Mouse (Mus musculus): ENCODE data around the gene Wtap. TPM values are rescaled to one million over a fixed set of nuclear protein-coding genes. Genes with fewer than 3 reads are reported as not detected.
"Not testable (repeated sequence)": the region's sequence is repeated elsewhere in the genome, so short reads cannot be mapped to it uniquely, and the experiment has no call there.

Gene Wtap
- total RNA-seq, 2 experiments from 2014 or later: 51.2 to 58.4 TPM

DNA sequence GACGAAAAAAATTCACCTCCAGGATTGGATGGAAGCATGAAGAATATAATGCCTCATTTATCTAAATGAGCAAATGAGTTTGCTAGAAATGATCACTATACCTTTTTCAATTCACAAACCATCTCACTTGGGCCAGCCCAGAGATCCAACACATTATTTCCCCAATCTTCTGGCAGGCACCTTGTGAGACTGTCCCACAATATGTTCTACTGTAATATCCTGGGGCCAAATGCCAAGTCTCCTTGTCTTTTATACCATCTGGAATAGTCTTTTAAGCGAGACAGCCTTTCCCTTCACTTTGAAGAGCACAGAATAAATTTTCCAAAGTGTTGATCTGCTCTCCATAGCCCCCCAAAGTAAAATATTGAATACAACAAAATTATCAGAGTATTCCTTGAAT, 20.1 kb downstream of the Wtap start:
- no peak for DNase-seq (ENCODE audit: low spot score in 2 of 2)

DNA sequence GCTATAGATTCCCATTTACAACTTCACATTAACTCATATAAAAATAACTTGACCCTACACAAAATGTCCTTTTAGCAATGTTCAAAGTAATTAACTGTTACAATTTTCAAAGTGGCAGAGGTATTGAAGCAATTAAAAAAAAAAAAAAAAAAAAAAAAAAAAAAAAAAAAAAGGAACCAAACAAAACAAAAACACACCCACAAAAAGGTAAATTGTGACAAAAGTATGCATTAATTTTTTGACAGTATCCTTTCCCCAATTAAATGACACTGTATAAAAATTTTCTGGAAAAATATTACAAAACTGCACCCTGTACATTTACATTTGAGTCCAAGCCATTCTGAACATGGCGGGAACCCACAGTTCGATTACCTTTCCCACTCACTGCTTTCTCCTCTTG, 26.8 kb downstream of the Wtap start:
- no peak for DNase-seq (ENCODE audit: low spot score in 2 of 2)

DNA sequence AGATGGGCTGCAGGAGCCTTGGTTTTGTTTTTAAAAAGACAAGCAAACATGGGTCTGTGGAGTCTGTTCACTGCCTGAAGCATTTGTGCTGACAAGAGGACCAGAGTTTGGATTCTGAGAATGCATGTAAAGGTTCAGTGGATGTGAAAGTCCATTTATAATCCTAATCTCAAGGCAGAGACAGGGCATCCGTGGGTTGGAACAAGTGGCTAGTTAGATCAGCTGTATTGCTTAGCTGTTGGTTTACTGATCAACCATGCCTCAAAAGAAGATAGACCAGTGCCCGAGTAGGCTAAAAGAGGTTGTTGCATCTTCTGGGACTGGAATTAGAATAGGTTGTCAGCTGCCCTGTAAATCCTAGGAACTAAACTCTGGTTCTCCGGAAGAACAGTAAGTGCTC, 30.5 kb downstream of the Wtap start:
- no peak for DNase-seq (ENCODE audit: low spot score in 2 of 2)

DNA sequence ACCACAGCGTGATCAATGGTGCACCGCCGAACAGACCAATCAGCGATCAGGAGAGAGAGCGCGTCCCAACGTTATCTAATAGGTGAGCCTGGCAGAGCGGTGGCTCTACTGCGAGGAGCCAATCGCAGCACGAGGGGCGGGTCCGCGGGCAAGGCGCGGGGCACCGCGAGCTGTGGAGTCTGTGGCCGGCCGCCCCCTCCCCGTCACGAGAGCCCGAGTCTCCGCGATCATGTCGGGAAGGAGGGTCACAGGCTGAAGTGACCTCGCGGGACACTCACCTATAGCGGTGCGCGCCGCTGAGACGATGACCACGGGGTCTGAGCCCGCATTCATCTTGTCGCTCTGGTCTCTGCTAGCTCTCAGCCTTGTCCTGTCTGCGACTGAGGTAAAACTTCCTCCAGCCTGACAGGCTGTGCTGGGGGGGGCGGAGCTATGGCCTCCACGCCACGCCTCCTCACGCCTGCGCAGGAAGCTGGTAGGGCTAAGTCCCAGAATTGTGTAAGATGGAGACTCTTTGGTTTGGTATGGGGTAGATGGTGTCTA, 33.6 kb downstream of the Wtap start, which contains the start of gene Acat2:
TSS of gene Acat2 (minus strand) at position 417 of the 543 bp plus-strand sequence.
- peak; percentile 86 to 94 for DNase-seq (ENCODE audit: low spot score in 2 of 2)

DNA sequence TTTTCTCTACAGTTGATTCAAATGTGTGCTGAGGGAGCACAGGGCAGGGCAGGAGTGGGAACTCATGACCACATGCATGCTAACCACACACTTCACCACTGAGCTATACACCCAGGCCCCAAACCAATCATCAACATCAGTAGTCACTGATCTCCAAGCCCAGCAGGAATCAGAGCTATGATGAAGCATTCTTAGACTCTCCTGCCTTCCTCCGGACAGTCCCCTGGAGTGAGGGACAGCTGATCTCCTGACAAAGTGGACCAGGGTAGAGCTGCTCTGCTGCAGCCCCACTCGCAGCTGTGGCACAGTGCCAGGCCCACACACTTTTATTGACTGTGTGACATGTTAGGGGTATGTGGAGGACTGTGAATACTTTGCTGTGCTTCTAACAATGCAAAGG, 34.6 kb downstream of the Wtap start:
- not testable (repeated sequence) for DNase-seq (ENCODE audit: low spot score in 2 of 2)

DNA sequence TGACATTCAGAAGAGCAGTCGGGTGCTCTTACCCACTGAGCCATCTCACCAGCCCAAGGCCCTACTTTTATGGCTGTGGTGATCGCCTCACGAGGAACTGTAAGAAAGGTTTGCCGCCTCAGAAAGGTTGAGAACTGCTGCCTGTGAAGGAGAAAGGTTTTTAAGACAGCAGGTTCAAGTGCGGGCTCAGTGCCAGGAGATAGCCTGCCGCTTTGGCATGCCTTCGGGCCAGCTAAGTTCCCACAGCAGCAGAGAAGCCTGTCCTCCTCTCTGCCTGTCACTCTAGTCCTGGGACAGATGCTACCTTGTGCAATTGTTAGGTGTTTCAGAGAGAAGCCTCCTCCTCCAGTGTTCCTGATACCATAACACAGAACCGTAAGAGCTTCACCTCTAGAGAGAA, 37.3 kb downstream of the Wtap start:
- no peak for DNase-seq (ENCODE audit: low spot score in 2 of 2)

DNA sequence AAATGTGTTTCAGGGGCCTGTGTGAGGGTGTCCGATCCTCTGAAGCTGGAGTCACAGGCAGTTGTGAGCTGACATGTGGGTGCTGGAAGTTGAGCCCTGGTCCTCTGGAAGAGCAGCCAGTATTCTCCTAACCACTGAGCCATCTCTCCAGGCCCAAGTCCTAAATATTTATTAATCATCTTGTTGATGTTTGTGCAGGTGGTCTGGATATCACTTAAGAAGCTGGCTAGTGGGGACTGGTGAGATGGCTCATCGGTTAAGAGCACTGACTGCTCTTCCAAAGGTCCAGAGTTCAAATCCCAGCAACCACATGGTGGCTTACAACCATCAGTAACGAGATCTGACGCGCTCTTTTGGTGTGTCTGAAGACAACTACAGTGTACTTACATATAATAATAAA, 44.3 kb downstream of the Wtap start:
- DNase-seq (ENCODE audit: low spot score in 2 of 2): no peak

DNA sequence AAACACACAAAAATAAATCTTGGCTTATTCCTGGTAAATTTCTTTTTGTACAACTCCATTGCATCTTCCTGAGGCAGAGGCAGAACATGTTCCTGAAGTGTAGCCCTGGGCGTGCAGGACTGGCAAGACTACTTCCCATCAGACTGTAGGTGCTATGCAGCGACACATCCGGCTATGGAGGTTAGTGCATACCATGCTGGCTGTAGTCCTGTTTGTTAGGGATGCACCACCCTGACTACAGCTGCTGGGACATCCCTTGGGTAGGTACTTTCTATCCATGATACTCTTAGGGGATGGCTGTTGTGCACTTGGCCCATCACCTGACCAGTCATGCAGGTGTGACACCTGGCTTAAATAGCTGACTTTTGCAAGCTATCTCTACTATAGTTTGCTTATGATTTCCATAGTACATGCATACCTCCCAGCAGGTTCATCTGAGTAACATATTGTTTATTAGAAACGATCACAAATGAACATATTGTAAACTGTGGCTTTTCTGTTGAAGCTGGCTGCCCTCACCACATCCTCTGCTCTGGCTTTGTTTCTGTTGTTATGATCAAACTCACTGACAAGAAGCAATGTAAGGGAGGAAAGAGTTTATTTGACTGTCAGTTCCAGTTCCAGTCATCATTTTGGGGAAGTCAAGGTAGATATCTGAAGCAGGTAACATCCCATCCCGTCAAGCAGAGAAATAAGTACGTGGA, 51.4 kb downstream of the Wtap start:
- DNase-seq (ENCODE audit: low spot score in 2 of 2): no peak

DNA sequence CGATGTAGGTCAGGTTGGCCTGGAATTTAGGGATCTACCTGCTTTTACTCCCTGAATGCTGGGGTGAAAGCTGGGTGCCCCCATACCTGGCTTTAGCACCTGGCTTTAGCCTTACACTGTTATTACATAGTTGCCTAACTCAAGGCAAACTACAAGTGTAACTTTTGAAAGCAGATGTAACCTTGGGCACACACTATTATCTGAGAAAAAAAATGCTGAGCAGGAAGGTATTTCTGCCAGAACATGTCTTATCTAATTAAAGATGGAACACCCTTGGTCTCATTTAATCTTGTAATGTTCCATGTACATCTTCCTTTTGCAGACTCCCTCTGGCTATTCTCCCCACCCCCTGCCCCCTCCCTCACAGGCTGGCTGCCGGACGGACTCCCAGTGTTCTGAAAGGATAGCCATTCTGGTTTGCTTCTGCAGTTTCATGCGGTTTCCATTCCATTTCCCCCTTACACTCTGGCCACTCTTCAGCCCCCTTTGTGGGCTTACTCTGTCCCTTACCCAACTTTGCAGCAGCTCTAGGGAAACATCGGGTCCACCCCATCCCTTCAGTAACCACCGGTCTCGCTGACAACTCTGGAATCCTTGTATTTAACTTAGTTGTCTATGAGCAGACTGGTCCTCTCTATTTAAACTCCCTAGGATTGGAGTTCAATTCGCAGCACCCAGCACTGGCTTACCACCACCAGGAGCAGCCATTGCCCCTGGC, 52.3 kb downstream of the Wtap start:
- DNase-seq (ENCODE audit: low spot score in 2 of 2): no peak

DNA sequence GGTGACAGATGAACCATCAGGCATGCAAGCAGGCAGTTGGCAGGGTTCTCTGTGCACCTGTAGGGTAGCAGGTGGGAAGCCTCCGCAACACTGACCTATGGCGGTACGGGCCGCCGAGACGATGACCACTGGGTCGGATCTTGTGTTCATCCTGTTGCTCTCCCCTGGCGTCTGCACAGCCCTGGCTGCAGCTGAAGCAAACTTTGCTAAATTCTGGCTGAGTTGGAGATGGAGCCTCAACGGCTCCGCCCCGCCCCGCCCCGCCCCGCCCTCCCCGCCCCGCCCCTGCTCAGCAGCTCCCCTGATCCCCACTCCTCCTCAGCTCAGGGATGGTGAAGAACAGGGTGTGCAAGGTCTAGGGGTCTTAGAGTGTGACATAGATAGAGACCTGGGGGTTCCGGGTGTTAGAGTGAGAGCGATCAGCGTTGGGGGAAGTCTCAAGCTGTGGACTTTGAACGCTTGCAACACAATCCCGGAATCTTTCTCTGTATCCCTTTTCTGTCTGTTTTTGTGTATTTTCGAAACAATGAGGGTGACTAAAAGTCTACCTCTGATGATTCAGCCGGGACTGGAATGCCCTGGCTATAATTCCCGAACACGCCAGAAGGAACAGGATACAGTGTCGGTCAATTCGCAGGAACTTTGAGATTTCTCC, 53.7 kb downstream of the Wtap start, which contains the start of gene Acat3:
TSS of gene Acat3 (minus strand) at position 450 of the 655 bp plus-strand sequence.
- no peak for DNase-seq (ENCODE audit: low spot score in 2 of 2)

DNA sequence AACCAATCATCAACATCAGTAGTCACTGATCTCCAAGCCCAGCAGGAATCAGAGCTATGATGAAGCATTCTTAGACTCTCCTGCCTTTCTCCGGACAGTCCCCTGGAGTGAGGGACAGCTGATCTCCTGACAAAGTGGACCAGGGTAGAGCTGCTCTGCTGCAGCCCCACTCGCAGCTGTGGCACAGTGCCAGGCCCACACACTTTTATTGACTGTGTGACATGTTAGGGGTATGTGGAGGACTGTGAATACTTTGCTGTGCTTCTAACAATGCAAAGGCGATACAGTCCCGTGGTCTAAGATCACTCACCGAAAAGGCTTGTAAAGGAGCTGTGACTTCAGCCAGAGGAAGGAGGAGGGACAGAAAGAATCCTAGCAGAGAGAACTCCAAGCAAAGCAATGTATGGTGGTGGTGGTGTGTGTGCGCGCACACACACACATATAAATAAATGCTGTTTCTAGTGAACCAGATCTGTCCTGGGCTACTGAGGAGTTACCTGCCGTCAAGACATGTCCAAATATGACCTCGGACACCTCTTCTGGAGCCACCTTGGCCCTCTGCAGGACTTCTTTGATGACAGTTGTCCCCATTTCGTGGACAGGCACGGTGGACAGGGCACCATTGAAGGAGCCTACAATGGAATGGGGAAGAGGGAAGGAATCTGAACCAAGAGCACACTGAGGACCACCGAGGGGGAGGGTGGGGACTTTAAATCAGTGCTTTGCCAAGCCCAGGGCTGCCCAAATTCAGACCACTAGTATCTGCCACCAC, 54.4 kb downstream of the Wtap start:
- not testable (repeated sequence) for DNase-seq (ENCODE audit: low spot score in 2 of 2)

DNA sequence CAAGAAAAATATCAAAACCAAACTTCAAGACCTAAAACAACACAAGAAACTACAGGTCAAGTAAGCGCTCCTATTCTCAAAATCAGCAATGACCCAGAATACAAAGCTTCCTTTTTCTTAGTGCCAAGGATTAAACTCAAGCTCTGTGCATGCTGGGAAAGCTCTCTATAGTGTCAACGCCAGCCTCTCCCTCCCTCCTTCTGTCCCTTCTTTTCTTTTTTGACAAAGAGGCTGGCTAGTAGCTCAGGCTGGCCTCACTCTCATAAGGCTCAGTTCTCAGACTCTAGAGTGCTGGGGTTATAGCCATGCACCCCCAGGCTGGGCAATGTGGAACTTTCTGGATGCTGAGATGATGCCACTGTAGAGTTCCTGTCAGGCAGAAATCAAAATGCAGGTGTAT, 55.9 kb downstream of the Wtap start:
- no peak for DNase-seq (ENCODE audit: low spot score in 2 of 2)

DNA sequence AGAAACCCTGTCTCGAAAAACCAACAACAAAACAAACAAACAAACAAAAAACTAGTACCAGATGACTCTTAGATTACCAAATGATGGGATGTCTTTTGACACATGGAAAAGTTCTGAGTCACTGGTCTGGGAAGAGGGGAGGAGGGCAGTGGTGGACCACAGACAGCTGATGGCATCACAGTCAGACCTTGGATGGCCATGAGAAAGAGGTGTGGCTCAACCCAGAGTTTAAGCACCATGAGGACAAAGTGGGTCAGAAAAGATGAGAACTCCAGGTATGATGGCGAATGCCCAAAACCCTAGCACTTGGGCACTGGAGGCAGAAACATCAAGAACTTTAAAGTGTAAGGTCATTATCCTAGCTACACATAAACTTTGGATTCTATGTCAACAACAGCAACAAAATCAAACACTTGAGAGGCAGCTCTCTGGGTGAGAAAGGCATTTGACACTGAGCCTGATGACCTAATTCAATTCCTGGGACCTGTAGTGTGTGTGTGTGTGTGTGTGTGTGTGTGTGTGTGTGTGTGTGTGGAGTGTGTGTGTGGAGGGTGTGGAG, 56.5 kb downstream of the Wtap start:
- no peak for DNase-seq (ENCODE audit: low spot score in 2 of 2)

DNA sequence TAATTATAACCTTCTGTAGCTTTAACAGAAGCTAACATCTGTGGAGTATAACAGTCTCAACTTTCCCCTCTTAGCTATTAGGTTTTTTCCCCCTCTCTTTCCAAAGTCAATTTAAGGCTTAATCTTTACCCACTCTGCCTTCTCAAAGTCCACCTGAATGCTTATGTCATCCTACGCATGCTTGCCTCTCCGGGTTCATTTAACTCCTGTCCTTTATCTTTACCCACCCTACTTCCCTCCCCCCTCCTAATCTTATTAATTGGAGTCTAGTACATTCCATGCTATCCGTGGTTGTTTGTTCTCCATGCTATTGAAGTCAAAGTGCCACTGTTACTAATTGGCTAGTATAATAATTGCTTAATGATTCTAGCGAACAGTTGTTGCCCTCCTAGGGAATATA, 58.2 kb downstream of the Wtap start:
- no peak for DNase-seq (ENCODE audit: low spot score in 2 of 2)

DNA sequence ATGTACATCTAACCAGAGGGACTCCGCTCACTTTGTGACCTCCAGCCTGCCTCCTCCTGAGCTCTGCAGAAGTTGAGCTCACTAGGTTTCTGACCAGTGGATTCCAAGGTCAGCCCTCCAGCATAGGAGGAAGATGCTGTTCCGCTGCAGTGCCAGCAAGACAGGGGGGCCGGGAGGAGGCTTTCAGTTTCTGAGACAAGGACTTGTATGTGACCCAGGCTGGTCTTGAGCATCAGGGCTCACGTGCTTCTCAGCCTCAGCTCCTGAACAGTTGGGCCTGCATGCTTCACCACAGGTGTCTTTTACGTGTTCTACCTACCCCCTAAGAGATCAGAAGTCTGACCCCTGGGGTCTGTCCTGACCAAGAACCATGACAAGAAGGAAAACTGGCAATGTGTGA, 62.4 kb downstream of the Wtap start:
- DNase-seq (ENCODE audit: low spot score in 2 of 2): not testable (repeated sequence)

DNA sequence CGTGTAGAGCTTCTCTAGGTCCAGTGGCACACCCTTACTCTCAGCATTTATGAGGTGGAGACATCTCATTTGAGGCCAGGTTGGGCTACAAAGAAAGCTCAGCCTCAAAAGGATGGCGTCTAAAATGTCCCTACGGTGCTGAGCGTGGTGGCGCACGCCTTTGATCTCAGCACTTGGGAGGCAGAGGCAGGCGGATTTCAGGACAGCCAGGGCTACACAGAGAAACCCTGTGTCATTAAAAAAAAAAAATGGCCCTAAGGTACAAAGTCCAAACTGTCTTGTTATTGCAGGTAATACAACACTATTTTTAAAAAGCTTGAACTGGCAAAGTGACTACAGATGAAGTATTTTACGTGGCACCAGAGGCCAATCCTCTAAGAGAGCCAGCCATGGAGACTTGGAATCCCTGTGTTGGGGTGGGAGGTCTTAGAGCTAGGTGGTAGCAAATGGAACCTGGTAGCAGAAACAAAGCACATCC, 68.2 kb downstream of the Wtap start:
- DNase-seq (ENCODE audit: low spot score in 2 of 2): no peak

DNA sequence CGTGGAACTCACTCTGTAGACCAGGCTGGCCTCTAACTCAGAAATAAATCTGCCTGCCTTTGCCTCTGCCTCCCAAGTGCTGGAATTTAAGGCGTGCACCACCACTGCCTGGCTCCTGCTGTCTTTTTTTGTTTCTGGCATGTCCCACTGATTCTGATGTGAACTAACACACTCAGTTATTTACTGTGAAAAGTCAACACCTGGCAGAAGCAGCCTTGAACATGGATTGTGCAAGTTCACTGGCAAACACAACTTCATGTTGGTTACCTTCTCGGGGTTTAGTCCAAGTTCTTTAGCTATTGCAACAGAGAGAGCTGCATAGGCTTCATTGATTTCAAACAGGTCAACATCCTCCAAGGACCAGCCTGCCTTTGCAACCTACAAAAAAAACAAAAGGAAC, 69.0 kb downstream of the Wtap start:
- no peak for DNase-seq (ENCODE audit: low spot score in 2 of 2)

DNA sequence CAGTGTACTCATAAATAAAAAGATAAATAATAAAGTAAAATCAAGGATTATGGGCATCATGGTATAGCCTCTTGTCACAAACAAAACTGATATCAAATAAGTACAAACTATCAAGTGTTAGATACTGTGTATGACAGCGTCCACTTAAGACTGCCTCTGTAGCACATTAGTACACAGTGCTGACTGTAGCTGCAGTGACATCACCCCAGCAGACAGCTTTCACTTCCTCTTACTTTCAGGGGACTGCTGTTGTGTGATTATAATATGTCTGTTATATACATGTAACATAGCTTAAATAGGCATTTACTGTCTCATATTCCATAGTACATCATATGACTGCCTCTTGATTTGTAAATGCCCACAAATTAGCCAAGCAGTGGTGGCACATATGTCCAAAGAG, 72.9 kb downstream of the Wtap start:
- no peak for DNase-seq (ENCODE audit: low spot score in 2 of 2)

All from gastrocnemius, postnatal 4 days (tissue).